Mouse (Mus musculus) 416B (cell line): ENCODE results near the gene Chrd.

Experiments
- DNase-seq: peaks from one replicate; pipeline ENCODE4 v3.0.0; 2011; ENCODE audit warnings: low read depth

Chrd gene

DNA sequence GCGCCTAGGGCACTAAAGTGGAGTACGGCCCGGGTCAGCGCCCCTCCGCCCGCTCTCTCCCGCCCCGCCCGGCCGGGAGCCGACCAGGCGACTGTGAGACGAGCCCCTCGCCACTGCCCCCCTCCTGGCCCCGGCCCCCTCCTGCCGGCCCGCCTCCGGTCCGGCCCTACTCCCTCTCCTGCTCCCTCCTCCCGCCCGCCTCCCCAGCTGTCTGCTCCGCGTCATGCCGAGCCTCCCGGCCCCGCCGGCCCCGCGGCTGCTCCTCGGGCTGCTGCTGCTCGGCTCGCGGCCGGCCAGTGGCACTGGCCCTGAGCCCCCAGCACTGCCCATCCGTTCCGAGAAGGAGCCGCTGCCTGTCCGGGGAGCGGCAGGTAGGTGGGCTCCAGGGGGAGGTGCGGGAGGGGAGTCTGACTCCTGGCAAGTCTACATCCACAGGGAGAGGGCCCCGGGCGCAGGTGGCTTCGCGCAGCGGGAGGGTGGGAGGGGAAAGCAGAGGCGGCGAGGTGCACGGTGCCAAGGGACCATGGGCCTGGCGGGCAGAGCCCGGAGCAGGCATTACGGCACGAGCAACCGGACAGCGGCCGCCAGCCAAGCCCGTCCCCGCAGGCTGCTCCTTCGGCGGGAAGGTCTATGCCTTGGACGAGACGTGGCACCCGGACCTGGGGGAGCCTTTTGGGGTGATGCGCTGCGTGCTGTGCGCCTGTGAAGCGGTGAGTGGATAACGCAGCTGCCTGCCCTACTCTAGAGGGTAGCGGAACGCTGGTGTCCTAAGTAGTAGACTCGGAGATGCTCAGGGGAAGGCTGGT is at the start of gene Chrd:
TSS of gene Chrd (plus strand) at position 203 of the 806 bp plus-strand sequence.
- DNase-seq, result no peak

DNA sequence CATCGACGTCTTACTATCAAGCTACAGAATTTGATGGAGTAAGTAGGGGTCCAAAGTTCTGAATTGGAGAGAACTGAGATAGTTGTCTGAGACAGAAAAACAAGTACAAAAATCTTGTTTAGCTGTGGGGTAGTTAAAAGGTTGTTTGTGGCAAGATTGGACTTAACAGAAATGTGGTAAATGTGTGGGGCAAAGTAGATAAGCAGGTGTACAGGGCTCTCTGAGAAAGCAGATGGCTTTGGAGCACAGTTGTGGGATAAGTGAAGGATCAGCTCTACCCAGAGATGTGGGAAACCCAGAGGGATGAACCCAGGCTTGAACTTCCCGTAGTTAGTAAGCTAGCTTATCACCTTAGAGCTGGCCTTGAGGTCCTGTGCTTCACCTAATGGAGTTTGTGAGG is 42.2 kb upstream of the Chrd start:
- no peak for DNase-seq

DNA sequence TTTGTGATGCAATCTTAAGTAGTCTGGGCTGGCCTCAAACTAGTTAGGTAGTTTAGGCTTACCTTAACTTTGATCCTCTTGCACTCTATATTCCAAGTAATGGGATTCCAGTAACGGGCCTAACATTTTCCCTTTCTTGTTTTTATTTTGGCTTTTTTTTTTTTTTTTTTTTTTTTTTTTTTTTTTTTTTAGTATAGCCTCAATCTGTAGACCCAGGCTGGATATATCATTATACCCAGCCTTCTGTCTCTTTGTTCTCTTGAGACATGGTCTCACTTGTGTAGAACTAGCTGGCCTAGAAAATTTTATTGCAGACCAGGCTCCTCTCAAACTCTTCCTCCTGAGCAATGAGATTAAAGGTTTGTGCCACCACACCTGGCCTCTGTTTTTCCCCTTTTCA is 41.3 kb upstream of the Chrd start:
- no peak for DNase-seq

DNA sequence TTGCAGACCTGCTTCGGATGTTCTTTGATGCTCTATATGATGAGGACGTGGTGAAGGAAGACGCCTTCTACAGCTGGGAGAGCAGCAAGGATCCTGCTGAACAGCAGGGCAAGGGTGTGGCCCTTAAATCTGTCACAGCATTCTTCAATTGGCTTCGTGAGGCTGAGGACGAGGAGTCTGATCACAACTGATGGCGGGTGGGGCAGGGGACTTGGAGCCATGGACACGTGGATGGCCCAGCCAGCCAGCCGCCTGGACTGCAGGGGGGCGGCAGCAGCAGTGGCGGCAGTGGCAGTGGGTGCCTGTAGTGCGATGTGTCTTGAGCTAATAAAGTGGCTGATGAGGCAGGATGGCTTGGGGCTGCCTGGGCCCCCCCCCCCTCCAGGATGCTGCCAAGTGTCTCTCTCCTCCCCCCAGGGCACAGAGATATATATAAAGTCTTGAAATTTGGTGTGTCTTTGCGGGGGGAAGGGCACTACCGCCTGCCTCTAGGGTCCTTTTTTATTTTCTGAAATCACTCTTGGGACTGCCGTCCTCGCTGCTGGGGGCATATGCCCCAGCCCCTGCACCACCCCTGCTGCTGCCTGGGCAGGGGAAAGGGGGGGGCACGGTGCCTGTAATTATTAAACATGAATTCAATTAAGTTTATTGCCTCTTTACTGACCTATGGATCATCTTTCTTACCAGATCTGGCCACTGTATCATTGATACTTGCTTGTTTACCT is 40.5 kb upstream of the Chrd start:
- no peak for DNase-seq

DNA sequence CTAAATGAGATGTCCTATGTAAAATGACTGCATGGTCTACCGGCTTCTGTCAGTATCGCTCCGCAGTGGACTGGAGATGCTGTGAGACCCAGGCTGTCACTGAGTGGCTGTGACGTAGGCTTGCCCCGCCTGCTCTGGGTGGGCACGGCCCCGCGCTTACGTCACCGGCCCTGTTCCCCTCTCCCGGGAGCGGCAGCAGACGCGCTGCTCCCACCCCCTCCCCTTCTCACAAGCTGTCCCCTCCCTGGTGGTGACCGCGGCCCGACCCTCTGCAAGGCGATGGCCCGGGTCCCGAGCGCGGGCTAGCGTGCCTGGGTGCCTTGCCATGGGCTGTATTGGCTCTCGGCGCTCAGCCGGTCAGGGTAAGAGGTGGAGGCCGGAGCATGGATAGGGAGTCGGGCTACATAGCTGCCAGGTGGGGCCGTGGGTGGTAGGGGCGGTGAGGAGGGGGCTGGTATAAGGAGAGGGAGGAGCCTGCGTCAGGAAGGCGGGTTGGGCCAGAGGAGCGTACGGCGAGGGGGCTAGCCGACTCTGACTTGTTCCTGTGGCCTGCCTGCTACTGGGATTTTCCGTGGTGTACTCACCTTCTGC is 39.7 kb upstream of the Chrd start, which contains the start of gene Fam131a:
TSS of gene Fam131a (plus strand) at position 131 of the 591 bp plus-strand sequence.
- DNase-seq, result no peak

DNA sequence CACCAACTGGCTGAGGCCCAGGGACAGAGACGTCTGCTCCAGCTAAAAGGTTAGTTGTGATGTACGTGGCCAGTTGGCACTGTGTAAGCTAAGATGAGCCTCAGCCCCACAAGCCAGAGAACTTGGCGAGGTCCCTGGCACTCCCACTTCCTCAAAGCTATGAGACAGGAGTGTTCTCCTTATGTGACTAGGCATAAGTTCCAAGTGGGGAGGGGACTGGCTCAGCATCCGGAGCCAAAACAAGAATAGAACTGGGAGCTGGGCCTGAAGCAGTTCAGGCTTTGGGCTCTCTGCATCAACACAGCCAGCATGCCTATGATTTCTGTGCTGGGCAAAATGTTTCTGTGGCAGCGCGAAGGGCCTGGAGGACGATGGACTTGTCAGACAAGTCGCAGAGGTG is 38.1 kb upstream of the Chrd start:
- no peak for DNase-seq

DNA sequence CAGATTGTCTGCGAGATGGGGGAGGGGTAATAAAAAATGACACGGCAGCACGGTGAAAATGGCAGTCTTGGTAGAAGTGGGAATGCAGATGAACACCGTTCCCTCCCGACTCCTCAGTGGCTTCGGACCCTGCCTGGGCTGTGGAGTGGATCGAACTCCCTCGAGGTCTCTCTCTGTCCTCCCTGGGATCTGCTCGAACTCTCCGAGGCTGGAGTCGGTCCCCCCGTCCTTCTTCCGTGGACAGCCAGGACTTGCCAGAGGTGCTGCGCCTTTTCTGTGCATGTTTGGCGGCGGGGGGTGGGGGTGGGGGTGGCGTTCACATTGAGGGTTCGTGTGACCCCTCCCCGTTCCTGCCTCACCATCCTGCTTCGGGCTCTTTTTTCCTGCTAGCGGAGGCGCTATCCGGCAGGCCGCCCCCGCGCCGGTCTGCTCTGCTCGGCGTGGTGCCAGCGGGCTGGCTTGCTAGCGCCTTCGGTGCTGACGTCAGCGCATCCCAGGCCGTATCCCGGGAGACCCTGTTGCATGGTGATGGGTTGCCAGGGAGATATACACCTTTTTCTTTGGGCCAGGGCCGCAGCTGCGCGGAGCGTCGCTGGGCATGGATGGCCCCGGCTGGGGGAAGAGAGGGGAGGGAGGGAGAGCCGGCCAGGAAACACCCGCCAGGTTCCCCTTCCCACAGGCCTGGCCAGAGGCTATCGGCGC is 37.2 kb upstream of the Chrd start:
- no peak for DNase-seq

DNA sequence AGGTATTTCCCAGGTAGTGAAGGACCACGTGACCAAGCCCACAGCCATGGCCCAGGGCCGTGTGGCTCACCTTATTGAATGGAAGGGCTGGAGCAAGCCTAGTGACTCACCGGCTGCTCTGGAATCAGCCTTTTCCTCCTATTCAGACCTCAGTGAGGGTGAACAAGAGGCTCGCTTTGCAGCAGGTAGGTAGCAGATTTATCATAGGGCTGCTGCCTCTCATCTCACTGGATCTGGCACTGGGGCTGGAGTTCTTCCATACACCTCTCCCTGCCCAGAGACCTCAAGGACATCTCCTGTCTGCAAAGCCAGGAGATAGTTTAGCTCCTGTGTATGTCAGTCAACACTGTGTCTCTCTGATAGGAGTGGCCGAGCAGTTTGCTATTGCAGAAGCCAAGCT is 33.7 kb upstream of the Chrd start:
- DNase-seq, result no peak

DNA sequence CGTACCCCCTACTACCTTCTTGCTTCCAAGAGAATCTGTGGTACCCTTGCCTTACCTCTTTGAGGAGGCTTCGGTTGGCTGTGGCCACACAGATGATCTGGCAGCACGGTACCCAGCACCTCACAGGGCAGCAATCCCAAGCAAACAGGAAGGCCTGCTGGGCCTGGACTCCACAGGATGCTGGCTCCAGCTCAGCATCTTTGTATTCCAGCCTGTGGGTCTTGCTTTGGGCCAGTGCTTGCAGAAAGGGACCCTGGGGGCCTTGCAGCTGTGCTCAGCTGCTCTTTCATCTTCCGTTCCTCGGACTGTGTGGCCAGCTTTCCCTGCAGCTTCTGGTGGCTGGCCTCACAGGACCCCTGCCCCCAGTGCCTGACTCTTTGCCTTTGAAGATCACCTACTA is 32.9 kb upstream of the Chrd start:
- no peak for DNase-seq

DNA sequence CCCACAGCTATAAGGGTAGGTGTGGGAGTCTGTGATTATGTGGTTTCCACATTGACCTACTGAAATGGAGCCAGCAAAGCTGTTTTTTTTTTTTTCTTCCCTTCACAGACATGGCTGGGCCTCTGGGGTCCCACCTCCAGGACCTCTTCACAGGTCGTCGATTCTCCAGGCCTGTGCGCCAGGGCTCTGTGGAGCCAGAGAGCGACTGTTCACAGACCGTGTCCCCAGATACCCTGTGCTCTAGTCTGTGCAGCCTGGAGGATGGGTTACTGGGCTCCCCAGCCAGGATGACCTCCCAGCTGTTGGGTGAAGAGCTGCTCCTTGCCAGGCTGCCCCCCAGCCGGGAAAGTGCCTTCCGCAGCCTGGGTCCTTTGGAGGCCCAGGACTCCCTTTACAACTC is 31.6 kb upstream of the Chrd start:
- DNase-seq, result no peak

DNA sequence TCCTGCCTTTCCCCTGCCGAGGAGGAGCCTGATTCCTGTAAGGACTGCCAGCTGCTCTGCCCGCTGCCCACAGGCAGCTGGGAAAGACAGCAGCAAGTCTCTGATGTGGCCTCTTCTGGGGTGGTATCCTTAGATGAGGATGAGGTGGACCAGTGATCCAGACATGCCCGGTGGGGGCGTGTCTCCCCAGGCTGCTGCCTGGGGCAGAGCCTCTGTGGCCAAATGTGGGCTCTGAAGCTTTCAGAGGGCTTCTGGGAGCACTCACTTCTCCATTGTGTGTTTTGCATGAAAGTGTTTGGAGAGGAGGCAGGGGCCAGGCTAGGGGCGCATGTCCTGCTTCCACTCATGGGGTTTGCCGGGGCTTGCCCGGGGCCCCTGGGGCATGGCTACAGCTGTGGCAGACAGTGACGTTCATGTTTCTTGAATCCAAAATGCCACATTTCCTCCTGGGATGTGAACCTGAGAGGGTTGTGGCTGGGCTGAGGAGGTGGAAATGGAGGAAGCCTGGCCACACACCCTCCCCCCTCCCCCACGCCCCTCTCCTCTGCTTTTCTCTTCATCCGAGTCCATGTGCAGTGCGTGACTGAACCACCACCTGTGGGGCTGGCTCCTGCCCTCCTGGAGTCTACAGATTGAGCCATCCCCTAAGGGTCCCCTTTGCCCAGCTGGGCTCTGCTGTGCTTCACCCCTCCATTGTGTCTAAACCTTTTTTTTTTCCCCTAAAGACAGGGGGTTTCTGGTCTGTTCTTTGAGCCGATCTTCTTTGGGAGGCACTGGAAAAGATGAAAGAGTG is 31.0 kb upstream of the Chrd start:
- no peak for DNase-seq

DNA sequence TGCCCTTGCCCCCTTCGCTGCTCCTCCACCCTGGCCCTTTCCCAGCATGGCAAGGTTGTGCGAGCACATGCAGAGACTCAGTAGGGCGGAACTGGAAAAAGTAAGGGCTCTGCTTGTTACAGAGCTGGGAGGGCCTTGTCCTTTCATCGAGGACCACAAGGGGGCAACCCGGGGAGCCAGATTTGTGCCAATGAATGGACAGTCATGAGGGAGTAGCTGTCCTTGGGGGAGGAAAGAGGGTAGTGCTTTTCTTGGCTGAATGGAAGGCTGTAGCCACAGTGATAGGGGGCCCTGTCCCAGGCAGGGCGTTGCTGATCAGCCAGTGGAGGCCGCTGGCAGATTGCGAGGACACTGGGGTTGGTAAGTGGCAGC is 30.4 kb upstream of the Chrd start:
- DNase-seq, result peak; percentile 74

DNA sequence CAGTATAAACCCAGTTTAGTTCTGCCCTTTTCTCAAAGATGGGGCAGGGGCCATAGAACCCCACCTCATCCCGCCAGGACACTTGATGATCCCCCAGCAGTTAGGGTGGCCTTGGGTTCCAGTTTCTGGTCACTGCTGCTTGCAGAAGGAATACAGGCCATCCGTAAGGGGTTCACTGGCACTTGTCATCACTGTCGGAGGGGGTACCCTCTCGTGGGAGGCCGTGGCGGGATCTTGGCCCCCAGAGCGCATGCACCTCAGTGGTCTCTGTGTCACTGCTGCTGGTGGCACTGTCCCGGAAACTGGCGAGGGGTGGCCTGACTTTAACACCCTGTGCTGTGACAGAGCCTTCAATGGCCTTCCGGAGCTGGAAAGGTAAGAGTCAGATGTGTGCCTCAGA is 29.9 kb upstream of the Chrd start:
- DNase-seq, result no peak

DNA sequence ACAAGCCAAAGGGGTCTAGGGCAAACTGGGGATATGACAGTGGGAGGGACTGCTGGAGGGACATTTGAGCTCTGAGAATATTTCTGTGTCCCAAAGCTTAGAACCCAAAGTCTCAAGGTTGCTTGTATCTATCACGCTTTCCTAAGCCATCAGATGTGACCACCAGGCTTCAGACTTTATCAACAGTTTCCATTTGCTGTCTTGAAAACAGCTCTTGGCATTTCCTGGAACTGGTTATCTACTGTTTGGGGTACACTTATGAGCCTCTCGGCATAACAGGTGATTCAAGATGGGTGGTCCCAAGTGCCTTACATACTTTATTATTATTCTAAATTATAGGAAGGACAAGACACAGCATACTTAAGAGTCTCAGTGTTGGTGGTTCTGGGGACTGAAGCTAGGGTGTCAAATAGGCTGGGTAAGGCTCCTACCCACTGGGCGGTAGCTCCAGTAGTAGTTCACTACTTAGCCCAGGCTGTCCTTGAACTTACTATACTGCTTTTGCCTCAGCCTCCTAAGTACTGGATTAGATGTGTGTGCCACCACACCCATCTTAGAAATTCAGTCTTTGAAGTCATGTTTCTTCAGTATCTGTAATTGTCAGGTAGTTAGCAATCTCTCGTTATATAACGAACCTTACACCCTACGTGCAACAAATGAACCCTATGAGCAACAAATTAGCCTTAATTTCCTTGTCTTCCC is 29.1 kb upstream of the Chrd start:
- no peak for DNase-seq

DNA sequence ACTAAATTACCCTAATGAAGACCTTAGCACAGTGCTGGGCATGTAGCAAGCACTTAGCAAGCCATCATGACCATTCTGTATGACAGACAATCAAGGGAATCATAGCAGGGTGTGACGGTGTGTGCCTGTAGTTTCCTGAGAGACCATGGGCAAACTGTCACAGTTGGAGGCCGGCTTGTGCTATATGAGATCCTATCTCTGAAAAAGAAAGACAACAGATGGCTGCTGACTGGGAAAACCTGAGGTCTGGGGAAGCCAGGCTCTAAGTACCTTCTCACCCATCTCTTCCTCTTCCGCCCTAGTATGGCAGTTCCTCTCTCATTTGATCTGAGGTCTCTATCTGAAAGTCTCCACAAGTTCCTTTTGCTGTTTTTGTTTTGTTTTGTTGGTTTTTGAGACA is 27.1 kb upstream of the Chrd start:
- DNase-seq, result peak; percentile 32

DNA sequence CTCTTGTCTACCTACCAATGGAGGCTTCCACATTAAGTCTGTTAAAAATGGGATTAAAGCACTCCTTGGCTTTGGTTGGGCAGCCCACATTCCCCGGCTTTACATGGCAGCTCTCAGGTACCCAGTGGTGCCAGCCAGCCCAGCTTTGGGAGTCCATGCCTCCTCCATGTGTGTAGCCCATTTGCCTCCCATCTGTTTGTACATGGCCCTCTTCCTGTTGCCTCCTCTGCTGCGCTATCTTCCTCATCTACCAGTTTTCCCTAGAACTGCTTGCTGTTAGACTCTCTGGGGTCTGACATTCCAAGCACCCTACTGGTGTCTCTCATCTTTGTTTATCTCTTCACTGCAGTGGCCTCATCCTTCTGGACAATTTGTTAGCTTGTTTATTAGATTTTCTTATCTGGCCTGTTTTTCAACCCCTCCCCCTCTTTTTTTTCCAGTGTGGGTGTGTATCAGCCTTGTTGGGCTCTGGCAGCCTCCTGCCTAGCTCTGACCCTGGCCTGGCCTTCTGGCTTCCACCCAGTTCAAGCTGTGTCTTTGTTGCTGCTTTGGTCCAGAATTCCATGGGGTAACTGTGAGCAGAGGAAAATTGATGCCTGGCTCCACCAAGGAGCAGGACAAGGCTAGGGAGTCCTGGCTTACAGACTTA is 26.4 kb upstream of the Chrd start:
- DNase-seq, result no peak

DNA sequence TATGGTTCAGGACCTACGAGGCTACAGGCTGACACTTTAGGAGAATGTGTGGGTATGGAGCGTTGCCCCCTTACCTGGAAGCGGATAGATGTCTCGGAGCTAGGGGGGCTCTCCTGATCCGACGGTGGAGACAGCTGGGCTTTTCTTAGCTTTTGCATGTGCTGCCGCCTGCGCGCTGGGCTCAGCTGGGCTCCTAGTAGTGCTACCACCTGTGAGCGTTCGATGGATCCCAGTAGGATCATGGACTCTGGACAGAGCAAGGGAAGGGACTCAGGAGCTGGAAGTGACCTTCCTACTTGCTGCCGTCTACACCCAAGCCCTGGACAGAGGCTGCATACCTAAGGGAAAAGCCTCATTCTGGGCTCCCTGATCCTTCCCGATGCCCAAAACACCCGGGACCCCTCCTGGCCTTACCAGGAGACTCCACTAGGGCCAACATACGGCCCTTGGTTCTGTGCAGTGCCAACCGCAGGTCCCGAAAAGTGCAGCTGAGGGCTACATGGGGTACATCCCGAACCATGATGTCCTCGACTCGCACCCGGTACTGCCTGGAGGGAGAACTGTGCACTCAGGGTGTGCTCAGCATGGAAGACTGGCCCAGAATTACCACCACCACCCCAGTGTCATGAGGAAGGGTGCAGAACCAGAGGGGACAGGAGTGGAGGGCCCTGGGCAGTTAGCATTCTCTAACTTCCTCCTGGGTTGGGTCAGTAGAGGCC is 24.5 kb upstream of the Chrd start:
- no peak for DNase-seq

DNA sequence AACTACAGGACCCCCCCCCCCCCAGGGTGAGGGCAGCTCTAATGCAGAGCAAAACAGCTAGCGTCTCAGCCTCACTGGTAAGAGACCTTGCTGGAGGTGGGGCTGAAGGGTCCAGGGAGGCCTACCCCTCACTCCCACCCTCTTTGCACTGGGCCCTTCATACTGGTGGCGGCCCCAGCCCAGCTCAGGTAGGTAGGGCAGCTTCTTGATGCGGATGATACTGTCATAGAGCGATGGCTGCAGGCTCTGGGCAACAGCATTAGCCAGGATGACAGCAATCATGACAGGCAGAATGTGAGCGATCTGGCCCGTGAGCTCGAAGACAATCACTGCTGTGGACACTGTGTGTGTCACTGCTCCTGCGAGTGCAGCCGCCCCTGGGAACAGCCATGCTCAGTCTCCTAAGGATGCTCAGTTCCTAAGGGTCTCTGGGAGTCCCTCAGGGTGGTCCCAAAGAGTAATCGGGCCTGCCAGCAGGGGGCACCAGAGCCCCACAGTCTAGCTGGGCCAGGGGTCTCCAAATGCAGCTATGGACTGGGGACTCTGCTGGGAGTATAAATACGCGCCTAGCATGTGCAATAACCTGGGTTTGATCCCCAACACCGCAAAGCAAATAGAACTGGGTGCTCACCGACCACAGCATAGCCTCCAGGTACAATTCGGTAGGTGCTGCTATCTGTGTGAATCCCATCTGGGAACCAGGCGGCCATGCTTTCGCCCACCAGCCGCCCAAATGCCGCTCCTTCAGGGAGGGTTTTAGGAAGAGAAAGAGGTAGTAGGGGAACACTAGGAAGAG is 23.8 kb upstream of the Chrd start:
- no peak for DNase-seq

DNA sequence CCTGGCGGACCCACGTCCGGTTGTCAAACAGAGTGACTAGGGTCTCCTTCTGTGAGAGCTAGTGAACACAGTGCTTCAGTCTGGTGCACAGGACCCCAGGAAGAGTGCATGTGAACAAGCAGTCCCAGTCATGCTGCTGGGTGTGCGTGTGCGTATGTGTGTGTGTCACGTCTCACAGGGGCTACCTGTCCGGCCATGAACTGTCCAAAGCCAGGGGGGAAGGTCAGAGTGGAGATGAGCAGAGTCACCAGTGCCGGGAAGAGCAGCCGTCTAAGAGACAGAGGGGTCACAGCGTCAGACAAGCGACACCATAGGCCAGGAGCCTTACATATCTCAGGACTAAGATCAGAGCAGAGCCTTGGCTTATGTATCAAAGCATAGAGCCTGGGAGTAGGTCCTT is 22.6 kb upstream of the Chrd start:
- DNase-seq, result no peak
